Mouse (Mus musculus) fat pad, adult 2 months (tissue): ENCODE results near the gene Crtc3.

Experiments used
- DNase-seq: peaks from one replicate; pipeline ENCODE4 v3.0.0-alpha.2; 2011; ENCODE audit warnings: low read depth, low spot score; ENCODE audit errors: extremely low read depth

Gene Crtc3

DNA sequence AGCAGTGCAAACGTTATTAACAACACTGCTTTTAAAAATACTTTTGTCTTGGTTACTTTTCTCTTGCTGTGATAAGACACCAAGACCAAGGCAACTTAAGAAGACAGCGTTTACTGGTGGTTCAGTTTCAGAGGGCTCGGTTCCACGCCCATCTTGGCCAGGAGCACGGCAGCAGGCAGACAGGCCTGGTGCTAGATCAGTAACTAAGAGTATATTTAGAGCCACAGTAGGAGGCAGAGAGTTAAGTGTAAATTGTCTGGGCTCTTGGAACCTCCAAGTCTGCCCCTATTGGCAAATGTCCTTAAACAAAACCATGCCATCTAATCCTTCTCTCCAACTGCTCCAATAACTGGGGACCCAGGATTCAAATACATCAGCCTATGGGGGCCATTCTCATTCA is 46.1 kb downstream of the Crtc3 start:
- DNase-seq, result no peak

- no peak for DNase-seq
These were observed 46.8 kb downstream of the Crtc3 start for GRCm38 (mm10) chr7:80641899-80642298.

GRCm38 (mm10) chr7:80641497-80641896 is 47.2 kb downstream of the Crtc3 start:
- no peak for DNase-seq

GRCm38 (mm10) chr7:80639981-80640380 is 48.7 kb downstream of the Crtc3 start:
- no peak for DNase-seq

DNA sequence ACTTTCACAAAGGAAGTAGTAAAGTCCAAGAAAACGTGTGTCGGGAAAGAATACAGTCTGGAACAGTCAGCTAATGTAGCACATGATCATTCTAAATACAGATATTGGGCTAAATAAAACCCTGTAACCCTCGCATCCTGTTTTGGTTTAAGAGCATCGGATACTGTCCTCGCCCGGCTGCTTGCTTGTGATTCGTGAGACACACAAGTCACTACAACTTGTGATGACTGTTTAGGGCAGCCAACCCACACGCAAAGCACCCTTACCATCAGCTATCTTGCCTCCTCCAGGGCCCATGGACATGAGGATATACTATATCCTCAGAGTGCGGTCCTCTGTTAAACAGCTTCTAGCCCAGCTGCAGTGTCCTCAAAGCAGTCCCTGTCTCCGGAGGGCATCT is 50.2 kb downstream of the Crtc3 start:
- DNase-seq, result no peak

DNA sequence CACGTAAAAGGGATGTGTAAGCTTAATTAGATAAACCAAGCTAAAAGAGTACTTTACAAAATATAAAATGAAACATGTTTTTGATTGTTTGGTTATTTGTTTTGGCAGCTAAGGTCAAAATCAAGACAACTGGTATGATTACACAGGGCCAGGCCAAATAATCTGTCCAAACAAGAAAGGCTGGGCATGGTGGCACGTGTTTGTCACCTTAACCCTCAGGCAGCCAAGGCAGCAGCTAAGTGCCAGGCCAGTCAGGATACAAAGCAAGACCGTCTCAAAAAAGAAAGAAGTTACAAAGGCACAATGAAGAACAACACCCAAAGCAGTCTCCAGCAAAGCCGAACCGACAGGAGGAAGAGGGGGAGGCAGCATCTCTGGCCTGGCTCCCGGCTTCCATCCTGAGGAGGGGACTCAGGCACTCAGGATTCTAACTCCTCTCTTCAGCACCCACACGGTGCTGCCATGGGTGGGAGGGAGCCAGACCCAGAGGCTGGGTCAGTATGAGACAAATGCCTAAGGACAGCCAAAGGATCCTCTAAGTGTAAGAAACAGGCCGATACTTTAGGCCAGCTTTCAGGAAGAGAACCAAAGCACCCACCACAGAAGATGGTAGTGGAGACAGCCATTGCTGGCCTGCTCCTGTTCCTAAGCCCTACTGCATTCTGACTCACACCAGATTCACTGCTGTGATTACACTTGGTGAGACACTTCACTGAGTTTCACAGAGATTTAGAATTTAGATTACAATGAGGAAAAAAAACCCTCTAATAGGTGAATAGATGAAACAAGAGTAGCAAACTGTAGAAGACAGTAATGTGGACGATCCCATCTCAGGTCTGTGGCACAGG is 51.5 kb downstream of the Crtc3 start:
- DNase-seq, result no peak

GRCm38 (mm10) chr7:80636288-80636952 is 52.3 kb downstream of the Crtc3 start:
- no peak for DNase-seq

- DNase-seq, result no peak
These were observed 52.8 kb downstream of the Crtc3 start for GRCm38 (mm10) chr7:80635866-80636265.

GRCm38 (mm10) chr7:80634741-80635140 is 53.9 kb downstream of the Crtc3 start:
- DNase-seq, result no peak

GRCm38 (mm10) chr7:80633635-80634034 is 55.0 kb downstream of the Crtc3 start:
- DNase-seq, result no peak

DNA sequence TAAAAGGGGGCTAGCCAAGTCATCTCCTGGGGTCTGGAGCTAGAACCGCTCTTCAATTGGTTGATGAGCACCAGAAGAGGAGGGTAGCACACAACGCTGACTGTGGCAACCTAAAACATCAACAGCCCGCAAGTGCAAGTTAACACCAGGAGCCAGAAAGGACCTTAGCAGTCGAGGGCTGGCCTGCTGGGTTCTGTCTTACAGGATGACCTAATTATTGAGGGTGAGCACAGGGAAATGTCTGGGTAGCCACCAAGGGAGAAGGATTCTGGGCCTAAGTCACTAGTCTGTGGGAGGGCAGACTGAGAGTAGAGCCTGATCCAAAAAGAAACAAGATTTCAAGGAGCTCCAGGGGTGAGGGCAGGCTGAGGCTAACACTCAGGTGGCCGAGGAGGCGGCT is 56.7 kb downstream of the Crtc3 start:
- DNase-seq, result no peak

DNA sequence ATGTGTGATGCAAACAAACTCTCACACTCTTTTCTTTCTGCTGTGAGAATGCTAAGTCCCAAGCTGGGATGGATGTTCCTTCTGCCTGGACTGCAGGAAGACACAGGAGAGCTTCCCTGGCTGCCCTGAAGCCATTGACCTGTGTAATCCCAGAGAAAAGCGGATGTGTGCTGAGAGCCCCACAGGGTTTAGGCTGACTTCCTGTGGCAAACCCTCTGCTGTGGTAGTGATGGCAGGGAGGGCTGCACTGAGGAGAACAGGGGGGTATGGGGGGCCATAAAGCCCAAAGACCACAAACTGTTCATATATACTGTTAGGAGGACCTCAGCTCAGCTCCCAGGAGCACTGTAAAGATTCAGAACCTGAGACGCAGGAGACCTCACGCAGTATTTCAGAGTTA is 57.3 kb downstream of the Crtc3 start:
- no peak for DNase-seq

- DNase-seq, result no peak
These were observed 59.3 kb downstream of the Crtc3 start for GRCm38 (mm10) chr7:80629369-80629768.

- DNase-seq, result no peak
These were observed 59.9 kb downstream of the Crtc3 start for GRCm38 (mm10) chr7:80628708-80629183.

DNA sequence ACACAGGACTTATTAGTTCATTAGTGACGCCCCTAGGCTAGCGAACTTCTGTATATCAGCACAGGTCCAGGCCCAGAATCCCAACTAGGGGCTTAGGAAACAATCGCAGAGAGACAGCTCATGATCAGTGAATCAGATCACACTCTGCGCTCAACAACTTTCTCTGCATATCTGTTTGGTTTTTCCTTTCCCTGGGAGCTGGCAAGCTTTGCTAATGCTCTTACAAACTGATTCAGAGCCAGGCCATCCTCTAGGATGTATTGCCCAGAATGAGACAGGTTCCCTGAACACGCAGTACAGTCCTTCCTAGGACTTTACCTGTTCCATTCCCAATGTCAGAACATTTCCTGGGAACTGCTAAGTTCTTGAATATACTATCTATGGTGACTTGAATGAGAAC is 61.7 kb downstream of the Crtc3 start:
- no peak for DNase-seq

- no peak for DNase-seq
These were observed 62.8 kb downstream of the Crtc3 start for GRCm38 (mm10) chr7:80625841-80626240.

DNA sequence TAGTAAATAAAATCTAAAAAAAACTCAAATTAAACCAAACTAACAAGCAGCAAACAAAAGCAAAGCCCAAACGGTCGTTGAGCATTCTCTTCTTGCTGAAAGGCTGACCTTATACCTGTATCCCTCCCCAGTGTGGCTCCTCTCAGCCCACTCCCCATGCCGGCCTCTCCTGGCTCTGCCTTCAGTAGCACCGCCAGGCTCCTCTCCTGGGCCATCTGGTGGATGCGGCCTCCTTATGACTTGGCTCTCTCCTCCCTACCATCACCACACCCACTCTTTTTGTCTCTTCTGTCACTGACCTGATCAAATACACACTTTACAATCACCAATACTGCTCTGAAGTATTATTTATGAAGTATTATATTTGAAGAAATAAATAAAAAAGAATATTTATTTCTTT is 65.4 kb downstream of the Crtc3 start:
- no peak for DNase-seq

DNA sequence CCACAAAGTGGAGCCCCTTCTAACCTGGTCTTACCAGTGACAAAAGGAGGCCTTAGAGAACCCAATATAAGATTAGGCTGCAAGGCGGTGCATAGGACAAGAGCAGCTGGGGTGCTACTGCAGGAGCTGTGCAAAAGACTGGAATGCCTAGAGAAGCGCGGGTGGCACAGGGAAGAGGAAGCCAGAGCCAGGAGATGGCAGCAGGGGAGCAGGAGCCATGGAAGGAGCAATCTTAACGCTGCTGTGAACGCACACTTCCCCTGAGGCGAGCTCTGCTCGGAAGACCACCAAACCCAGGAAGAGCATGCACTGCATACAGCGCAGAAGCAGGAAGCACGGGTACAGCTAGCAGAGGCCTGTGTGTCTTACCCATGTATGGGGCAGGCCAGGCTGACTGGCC is 72.6 kb downstream of the Crtc3 start:
- no peak for DNase-seq

GRCm38 (mm10) chr7:80614042-80614441 is 74.6 kb downstream of the Crtc3 start:
- no peak for DNase-seq

- no peak for DNase-seq
These were observed 76.4 kb downstream of the Crtc3 start for GRCm38 (mm10) chr7:80612191-80612787.

GRCm38 (mm10) chr7:80611646-80612045 is 77.0 kb downstream of the Crtc3 start:
- no peak for DNase-seq

- DNase-seq, result no peak
These were observed 81.2 kb downstream of the Crtc3 start for GRCm38 (mm10) chr7:80607503-80607902.
